14 mouse cellular contexts compared by ENCODE assay signal in the genomic region with DNA sequence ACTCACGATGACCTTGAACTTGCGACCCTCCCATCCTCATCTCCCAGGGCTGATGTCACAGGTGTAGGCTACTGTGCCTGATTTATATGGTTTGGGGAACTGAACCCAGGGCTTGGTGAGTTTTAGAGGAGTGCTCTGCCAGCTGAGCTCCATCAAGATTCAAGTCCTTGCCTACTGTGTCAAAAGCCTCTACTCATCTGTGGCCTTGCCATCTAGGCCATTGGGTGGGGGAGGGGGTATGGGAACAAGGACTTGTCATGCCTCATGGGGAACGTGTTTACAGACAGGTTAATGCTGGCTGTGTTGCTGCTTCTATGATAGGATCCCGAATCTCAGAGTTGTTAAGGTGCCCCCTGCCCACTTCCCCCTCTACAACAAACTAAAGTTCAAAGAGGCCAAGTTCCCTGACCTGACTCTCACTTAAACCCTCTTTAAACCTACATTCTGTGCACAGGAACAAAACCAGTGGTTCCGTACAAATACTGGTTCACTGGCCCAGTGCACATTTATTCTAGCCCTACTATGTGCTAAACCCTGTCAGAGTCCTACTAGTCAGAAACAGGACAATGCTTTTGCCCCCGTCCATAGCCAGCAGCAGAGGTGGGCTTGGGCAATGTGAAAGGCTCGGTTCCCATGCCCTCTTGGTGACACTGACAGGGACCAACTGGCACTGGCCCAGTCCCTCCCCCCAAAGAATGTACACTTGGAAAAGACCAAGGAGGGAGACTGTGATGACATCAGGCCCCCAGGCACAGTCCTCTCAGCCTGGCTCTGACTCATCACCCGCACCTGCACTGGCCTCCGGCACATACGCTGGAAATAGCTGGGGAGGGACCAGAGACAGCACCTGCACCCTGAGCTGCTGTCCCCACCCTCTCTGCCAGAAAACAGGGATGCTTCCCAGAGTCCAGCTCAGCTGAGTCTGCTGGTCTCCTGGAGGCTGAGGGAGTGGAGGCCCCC. TPM values are rescaled to one million over a fixed set of nuclear protein-coding genes. Genes with fewer than 3 reads are reported as not detected.
DNase-seq lines count a peak whose midpoint lies in the region; ATAC-seq and TF ChIP-seq lines count a peak whose summit lies in the region.
"Had no signal": no experiment of that assay in that cellular context is flagged by ENCODE, and none has a peak within 500 bp of the region (broad histone marks: within the 10 kb centered on the region; RNA-seq: fewer than 3 reads in every experiment).

No protein-coding gene starts in this region.

- WGBS in liver, adult 2 months, result 80% methylated on average over 10 of the region's 10 CpGs
- 71% methylated on average over 10 of the region's 10 CpGs for WGBS in liver, embryonic 11.5 days
- 56% methylated on average over 10 of the region's 10 CpGs for WGBS in thymus, adult 2 months

- H3K4me1 ChIP-seq in liver, adult 2 months (ENCODE audit: control insufficient read depth, insufficient read depth, low read length), result no peaks in the 10 kb centered on the region
- H3K4me1 ChIP-seq in liver, embryonic 11.5 days (replicated peaks; ENCODE audit: control insufficient read depth, insufficient read depth, low read length), result peaks cover under 1% of the 10 kb centered on the region
- peaks cover 32 to 62% of the 10 kb centered on the region in 2 experiments for H3K4me1 ChIP-seq in CH12.LX (ENCODE audit: control insufficient read depth in 1 of 2, insufficient read depth in 2 of 2)
- peaks cover 68% of the 10 kb centered on the region for H3K4me1 ChIP-seq in thymus, adult 2 months (replicated peaks; ENCODE audit: control insufficient read depth, insufficient read depth, low read length)

- H3K4me2 ChIP-seq in liver, embryonic 11.5 days, result no peak overlapping the region
- H3K4me2 ChIP-seq in CH12.LX (ENCODE audit: insufficient read depth, low read depth, poor library complexity, severe bottlenecking), result 0 out of 2 replicates have a peak overlapping the region, but pooled peaks have one; percentile 2
- H3K4me2 ChIP-seq: heart, embryonic 13.5 days had no signal

- TF ChIP-seq RAD21 in CH12.LX (IDR thresholded peaks at IDR 0.05; ENCODE audit: low read depth, low read length), result no peak; the same call in none of the 2 replicates

- no peak overlapping the region for H3K9ac ChIP-seq in liver, adult 2 months (ENCODE audit: low read depth, low read length)
- H3K9ac ChIP-seq in liver, embryonic 11.5 days (ENCODE audit: low read depth, low read length), result no peak overlapping the region
- H3K9ac ChIP-seq in CH12.LX (ENCODE audit: insufficient read depth, low read depth), result no peak overlapping the region
- H3K9ac ChIP-seq: heart, embryonic 13.5 days; liver, postnatal 0 days had no signal

- no peaks in the 10 kb centered on the region for H3K36me3 ChIP-seq in liver, adult 2 months (ENCODE audit: control insufficient read depth, insufficient read depth, low read length)
- no peaks in the 10 kb centered on the region for H3K36me3 ChIP-seq in liver, embryonic 11.5 days (ENCODE audit: control insufficient read depth, insufficient read depth, low read length)
- no peaks in the 10 kb centered on the region for H3K36me3 ChIP-seq in CH12.LX (replicated peaks in 1 of 2; ENCODE audit: control insufficient read depth in 1 of 2, insufficient read depth in 1 of 2, low read length in 1 of 2)
- no peaks in the 10 kb centered on the region for H3K36me3 ChIP-seq in thymus, adult 2 months (ENCODE audit: control insufficient read depth, insufficient read depth, low read length)
- H3K36me3 ChIP-seq: heart, embryonic 13.5 days had no signal

- TF ChIP-seq CTCF in liver, adult 2 months (IDR thresholded peaks at IDR 0.05; ENCODE audit: low read depth, low read length), result no peak
- TF ChIP-seq CTCF in CH12.LX (conservative IDR thresholded peaks at IDR 0.05 in 1 of 2, IDR thresholded peaks at IDR 0.05 in 1 of 2; ENCODE audit: low read depth in 2 of 2, low read length in 2 of 2), result no peak
- no peak for TF ChIP-seq CTCF in thymus, adult 2 months (IDR thresholded peaks at IDR 0.05; ENCODE audit: borderline replicate concordance, control insufficient read depth, extremely low read depth, insufficient read depth, low read length, poor library complexity)

- TF ChIP-seq POLR2A in liver, adult 2 months (IDR thresholded peaks at IDR 0.05; ENCODE audit: extremely low read depth, insufficient read depth, low read length), result no peak
- no peak for TF ChIP-seq POLR2A in CH12.LX (IDR thresholded peaks at IDR 0.05; ENCODE audit: low read depth, low read length)
- TF ChIP-seq POLR2A in thymus, adult 2 months (IDR thresholded peaks at IDR 0.05; ENCODE audit: control insufficient read depth, extremely low read depth, insufficient read depth, low read length, poor library complexity), result no peak

- H3K4me3 ChIP-seq in liver, adult 2 months (ENCODE audit: insufficient read depth, low read depth, low read length), result no peak overlapping the region
- no peak overlapping the region for H3K4me3 ChIP-seq in liver, embryonic 11.5 days (ENCODE audit: low read depth, low read length)
- no peak overlapping the region for H3K4me3 ChIP-seq in CH12.LX (replicated peaks in 1 of 3; ENCODE audit: low read depth in 2 of 3, low read length in 2 of 3, poor library complexity in 1 of 3)
- H3K4me3 ChIP-seq in thymus, adult 2 months (ENCODE audit: control insufficient read depth, insufficient read depth, low read length), result no peak overlapping the region
- H3K4me3 ChIP-seq: heart, embryonic 13.5 days had no signal

- no peaks in the 10 kb centered on the region for H3K27me3 ChIP-seq in liver, adult 2 months (ENCODE audit: control insufficient read depth, insufficient read depth, low read length)
- H3K27me3 ChIP-seq in liver, embryonic 11.5 days (replicated peaks; ENCODE audit: control insufficient read depth, insufficient read depth, low read length), result peaks cover 4% of the 10 kb centered on the region
- no peaks in the 10 kb centered on the region for H3K27me3 ChIP-seq in CH12.LX (replicated peaks)
- H3K27me3 ChIP-seq in thymus, adult 2 months (ENCODE audit: control insufficient read depth, insufficient read depth, low read length), result no peaks in the 10 kb centered on the region
- H3K27me3 ChIP-seq: heart, embryonic 13.5 days had no signal

- dilution Hi-C loops in CH12.LX (cut with MboI; ENCODE audit: extremely low pct_ligation_motif_present, extremely low pct_unique_long_range_greater_than_20kb, low sequenced_read_pairs), result no loop called here

- peak; percentile 45 for DNase-seq in liver, adult 2 months (ENCODE audit: extremely low read depth, low read depth, low spot score)
- no peak for DNase-seq in liver, embryonic 11.5 days (ENCODE audit: low spot score)
- DNase-seq in CH12.LX (ENCODE audit: extremely low read depth), result peak; percentile 87
- DNase-seq in adrenal gland, adult 8-10 months, result peak; percentile 70
- DNase-seq in thymus, adult 2 months, result peak; percentile 54
- DNase-seq in neural tube, embryonic 10.5 days (ENCODE audit: extremely low spot score, low spot score), result no peak
- no peak for DNase-seq in frontal cortex, postnatal 36 days (ENCODE audit: low spot score in 2 of 2)
- DNase-seq: kidney, postnatal 25 days; liver, postnatal 0 days; spleen, adult 18-20 months had no signal

- in situ Hi-C loops in CH12.LX (cut with MboI; ENCODE audit: low pct_ligation_motif_present, low pct_unique_long_range_greater_than_20kb, low sequenced_read_pairs), result no loop called here

- ATAC-seq in liver, embryonic 11.5 days (replicated peaks; ENCODE audit: low FRiP score), result no peak
- ATAC-seq: hindbrain, embryonic 16.5 days; liver, postnatal 0 days; midbrain, embryonic 16.5 days had no signal

- H3K27ac ChIP-seq in liver, adult 2 months (replicated peaks; ENCODE audit: insufficient read depth, low read depth, low read length), result no peak overlapping the region
- H3K27ac ChIP-seq in liver, embryonic 11.5 days (ENCODE audit: low read depth, low read length), result no peak overlapping the region
- peak overlapping the region; percentile 38 for H3K27ac ChIP-seq in CH12.LX (ENCODE audit: insufficient read depth, low read depth)
- peak overlapping the region; percentile 30; the same call in 1 of the 2 replicates for H3K27ac ChIP-seq in thymus, adult 2 months (ENCODE audit: control insufficient read depth, insufficient read depth, low read length)
- H3K27ac ChIP-seq: heart, embryonic 13.5 days had no signal

- no peaks in the 10 kb centered on the region for H3K9me3 ChIP-seq in liver, embryonic 11.5 days (ENCODE audit: control insufficient read depth, low read length)
- H3K9me3 ChIP-seq in CH12.LX (replicated peaks; ENCODE audit: low read length), result peaks cover 4% of the 10 kb centered on the region
- H3K9me3 ChIP-seq: heart, embryonic 13.5 days had no signal

- peak; percentile 81 for TF ChIP-seq EP300 in CH12.LX (IDR thresholded peaks at IDR 0.05; ENCODE audit: low read length)

- H3K79me2 ChIP-seq in liver, adult 2 months (ENCODE audit: control insufficient read depth, insufficient read depth, low read length), result no peaks in the 10 kb centered on the region
- no peaks in the 10 kb centered on the region for H3K79me2 ChIP-seq in CH12.LX (replicated peaks; ENCODE audit: control insufficient read depth, extremely low read depth, insufficient read depth, poor library complexity, severe bottlenecking)

TF ChIP-seq in CH12.LX, 34 proteins besides CTCF, POLR2A, EP300 and RAD21 (continues in another document):
- peak; percentile 86; the same call in 1 of the 2 replicates for TF ChIP-seq MAZ (IDR thresholded peaks at IDR 0.05; ENCODE audit: low read depth, low read length)
- TF ChIP-seq CHD2 (IDR thresholded peaks at IDR 0.05; ENCODE audit: low read length), result peak; percentile 52; the same call in 1 of the 2 replicates
- no peak for TF ChIP-seq E2F4 (IDR thresholded peaks at IDR 0.05; ENCODE audit: insufficient replicate concordance, low read depth, low read length)
- peak; percentile 87 for TF ChIP-seq RCOR1 (conservative IDR thresholded peaks at IDR 0.05; ENCODE audit: low read depth, low read length)

RNA-seq across cellular contexts. Expression of gene Id3, which starts 33.1 kb away (rescaled TPM):
- 33.2 and 47.4 TPM in 2 replicates for total RNA-seq in liver, adult 2 months (2014; rRNA removed)
- 181 and 274 TPM in 2 replicates for polyA plus RNA-seq in liver, adult 2 months (2012; rRNA removed)
- 191 and 200 TPM in 2 replicates for polyA plus RNA-seq in liver, embryonic 11.5 days (2014; fragmentation: Nextera tagmentation; extraction: Ambion mirVana)
- total RNA-seq in CH12.LX (2012; rRNA removed) (41.1 and 85.5 TPM in 2 replicates), CH12.LX (2014; rRNA removed) (96.0 and 116 TPM in 2 replicates)
- polyA plus RNA-seq in CH12.LX (2012; ENCODE audit: insufficient read length, low read depth), result 17.6 and 18.3 TPM in 2 replicates
- 10 to 100 TPM; 58.3 to 76.8 (median 73.8) TPM for total RNA-seq in adrenal gland, adult 8-10 months (2022)
- 312 and 357 TPM in 2 replicates for polyA plus RNA-seq in thymus, adult 2 months (2012; rRNA removed)
- total RNA-seq: common myeloid progenitor, adult 5-6 weeks had no signal

RNA-seq across cellular contexts. Expression of gene Rpl11, which starts 57.0 kb away (rescaled TPM):
- 474 and 504 TPM in 2 replicates for total RNA-seq in liver, adult 2 months (2014; rRNA removed)
- polyA plus RNA-seq in liver, adult 2 months (2012; rRNA removed), result 162 and 170 TPM in 2 replicates
- polyA plus RNA-seq in liver, embryonic 11.5 days (2014; fragmentation: Nextera tagmentation; extraction: Ambion mirVana), result 567 and 611 TPM in 2 replicates
- 2,513 and 2,636 TPM in 2 replicates for total RNA-seq in CH12.LX (2012; rRNA removed)
- total RNA-seq in CH12.LX (2014; rRNA removed), result 1,648 and 1,661 TPM in 2 replicates
- polyA plus RNA-seq in CH12.LX (2012; ENCODE audit: insufficient read length, low read depth), result 1,170 and 1,488 TPM in 2 replicates
- total RNA-seq in adrenal gland, adult 8-10 months (2022), result 100 to 1,000 TPM; 326 to 545 (median 424) TPM
- 418 and 466 TPM in 2 replicates for polyA plus RNA-seq in thymus, adult 2 months (2012; rRNA removed)

Comparison
In these comparisons a context has a peak if more than half of its experiments do, and no peak if none do; other contexts are left out.
1. DNase-seq: peak in liver, adult 2 months (single experiment), CH12.LX (single experiment), adrenal gland, adult 8-10 months (single experiment) and thymus, adult 2 months (single experiment); none in liver, embryonic 11.5 days (single experiment), neural tube, embryonic 10.5 days (single experiment) and frontal cortex, postnatal 36 days (0 of 2).
2. H3K27ac ChIP-seq: peak in CH12.LX (single experiment) and thymus, adult 2 months (single experiment); none in liver, adult 2 months (single experiment) and liver, embryonic 11.5 days (single experiment).